Mouse (Mus musculus) embryo, embryonic 10 days (tissue): ENCODE measurements at regions not wholly inside any gene's neighbourhood (a gene's known extent, or its start where the extent isn't known, plus 50 kb on each side); places are given as distances from the start of the nearest gene placed in this dataset.
"Not testable (repeated sequence)": the region's sequence is repeated elsewhere in the genome, so short reads cannot be mapped to it uniquely, and the experiment has no call there.

Experiments used
- DNase-seq: peaks from one replicate; pipeline ENCODE4 v3.0.0-alpha.2; 2015; ENCODE audit warnings: low spot score

GRCm38 (mm10) chr10:119099092-119099792, 140.6 kb downstream of the Cand1 start:
- DNase-seq, result no peak

GRCm38 (mm10) chr10:119094166-119094565, 145.7 kb downstream of the Cand1 start:
- DNase-seq, result no peak

- DNase-seq, result no peak
Observed at GRCm38 (mm10) chr10:119087886-119088285, 152.0 kb downstream of the Cand1 start.

GRCm38 (mm10) chr10:119087071-119087665, 152.7 kb downstream of the Cand1 start:
- DNase-seq, result no peak

- no peak for DNase-seq
Observed at GRCm38 (mm10) chr10:119086450-119086849, 153.4 kb downstream of the Cand1 start.

GRCm38 (mm10) chr10:119083431-119083830, 156.4 kb downstream of the Cand1 start:
- no peak for DNase-seq

GRCm38 (mm10) chr10:119082861-119083260, 157.0 kb downstream of the Cand1 start:
- no peak for DNase-seq

- not testable (repeated sequence) for DNase-seq
Observed at GRCm38 (mm10) chr10:119081766-119082165, 158.1 kb downstream of the Cand1 start.

GRCm38 (mm10) chr10:119076100-119076566, 163.7 kb downstream of the Cand1 start:
- DNase-seq, result peak; percentile 47

GRCm38 (mm10) chr10:119074887-119075286, 165.0 kb downstream of the Cand1 start:
- DNase-seq, result peak; percentile 30

- DNase-seq, result no peak
Observed at GRCm38 (mm10) chr10:119073991-119074390, 165.9 kb downstream of the Cand1 start.

GRCm38 (mm10) chr10:119069410-119069809, 170.4 kb downstream of the Cand1 start:
- no peak for DNase-seq

GRCm38 (mm10) chr10:119067838-119068237, 172.0 kb downstream of the Cand1 start:
- no peak for DNase-seq

GRCm38 (mm10) chr10:119067366-119067765, 172.5 kb downstream of the Cand1 start:
- no peak for DNase-seq

- peak; percentile 92 for DNase-seq
Observed at GRCm38 (mm10) chr10:119065974-119066373, 173.9 kb downstream of the Cand1 start.

- DNase-seq, result peak; percentile 68
Observed at GRCm38 (mm10) chr10:119065133-119065817, 174.6 kb downstream of the Cand1 start.

- DNase-seq, result no peak
Observed at GRCm38 (mm10) chr10:119064218-119064617, 175.6 kb downstream of the Cand1 start.

GRCm38 (mm10) chr10:119063209-119063699, 176.6 kb downstream of the Cand1 start:
- no peak for DNase-seq

GRCm38 (mm10) chr10:119061958-119062599, 177.8 kb downstream of the Cand1 start:
- DNase-seq, result no peak

GRCm38 (mm10) chr10:119061349-119061850, 178.5 kb downstream of the Cand1 start:
- no peak for DNase-seq

- no peak for DNase-seq
Observed at GRCm38 (mm10) chr10:119058493-119059020, 181.3 kb downstream of the Cand1 start.
